Mouse (Mus musculus) lung, postnatal 14 days (tissue): ENCODE data around the gene Kcnc3.

ENCODE experiments used
- DNase-seq: peaks from one replicate; pipeline ENCODE4 v3.0.0; 2021

The Kcnc3 gene

DNA sequence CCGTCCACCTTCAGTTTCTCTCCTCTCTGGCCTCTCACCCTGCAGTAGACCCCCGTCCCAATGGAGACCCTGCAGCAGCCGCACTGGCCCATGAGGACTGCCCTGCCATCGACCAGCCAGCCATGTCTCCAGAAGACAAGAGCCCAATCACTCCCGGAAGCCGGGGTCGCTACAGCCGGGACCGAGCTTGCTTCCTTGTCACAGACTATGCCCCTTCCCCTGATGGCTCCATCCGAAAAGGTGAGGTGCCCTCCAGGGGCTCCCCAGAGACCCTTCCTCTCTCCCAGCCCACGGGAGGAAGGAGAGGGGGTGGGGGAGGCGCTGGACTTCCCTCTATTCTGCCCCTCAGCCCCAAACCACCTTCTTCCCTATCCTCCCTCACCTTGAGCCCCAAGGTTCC, 7.9 kb downstream of the Kcnc3 start:
- DNase-seq: no peak

DNA sequence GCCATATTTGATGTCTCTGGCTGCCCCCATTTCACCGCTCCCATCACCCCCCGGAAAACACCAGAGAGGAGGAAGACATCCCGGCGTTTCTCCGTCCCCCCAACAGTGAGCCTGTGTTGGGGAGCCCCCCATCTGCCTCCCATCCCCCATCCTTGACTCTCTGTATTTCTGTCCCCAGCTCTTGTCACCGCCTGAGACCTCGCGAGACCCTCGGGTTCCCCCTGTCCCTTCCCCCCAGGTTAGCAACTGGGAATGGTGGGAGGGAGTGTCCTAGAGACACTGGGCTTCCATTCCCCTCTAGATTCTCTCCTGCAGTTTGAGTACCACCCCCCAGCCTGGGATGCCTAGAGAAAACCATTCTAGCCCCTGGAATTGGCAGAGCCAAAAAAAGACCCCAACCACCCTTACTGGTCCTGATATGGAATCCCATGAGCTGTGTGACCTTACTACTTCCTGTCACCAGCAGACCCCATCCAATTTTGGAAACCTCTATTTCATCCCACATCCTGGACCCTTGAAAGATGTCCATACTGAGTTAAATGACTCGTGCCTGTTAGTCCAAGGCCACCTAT, 10.3 kb downstream of the Kcnc3 start:
- DNase-seq: no peak

GRCm38 (mm10) chr7:44601646-44602045, 11.2 kb downstream of the Kcnc3 start:
- DNase-seq: no peak

DNA sequence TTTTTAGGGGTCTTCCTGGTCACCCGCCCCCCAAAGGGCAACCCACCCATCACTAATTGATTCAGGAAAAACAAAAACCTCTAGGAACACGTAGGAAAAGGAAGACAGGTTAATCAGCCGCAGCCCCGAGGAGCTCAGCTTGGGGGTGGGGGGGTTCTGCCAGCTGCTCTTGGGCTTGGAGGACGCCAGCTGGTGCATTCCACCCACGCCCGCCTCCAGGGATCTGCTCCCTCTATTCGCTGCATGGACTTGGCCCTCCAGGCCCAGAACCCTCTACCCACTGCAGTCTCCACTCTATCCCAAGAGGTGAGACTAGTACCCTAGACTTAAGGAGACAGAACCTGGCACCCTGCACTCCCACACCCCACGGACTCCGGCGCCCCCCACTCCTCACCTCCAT, 12.0 kb downstream of the Kcnc3 start:
- DNase-seq: no peak

DNA sequence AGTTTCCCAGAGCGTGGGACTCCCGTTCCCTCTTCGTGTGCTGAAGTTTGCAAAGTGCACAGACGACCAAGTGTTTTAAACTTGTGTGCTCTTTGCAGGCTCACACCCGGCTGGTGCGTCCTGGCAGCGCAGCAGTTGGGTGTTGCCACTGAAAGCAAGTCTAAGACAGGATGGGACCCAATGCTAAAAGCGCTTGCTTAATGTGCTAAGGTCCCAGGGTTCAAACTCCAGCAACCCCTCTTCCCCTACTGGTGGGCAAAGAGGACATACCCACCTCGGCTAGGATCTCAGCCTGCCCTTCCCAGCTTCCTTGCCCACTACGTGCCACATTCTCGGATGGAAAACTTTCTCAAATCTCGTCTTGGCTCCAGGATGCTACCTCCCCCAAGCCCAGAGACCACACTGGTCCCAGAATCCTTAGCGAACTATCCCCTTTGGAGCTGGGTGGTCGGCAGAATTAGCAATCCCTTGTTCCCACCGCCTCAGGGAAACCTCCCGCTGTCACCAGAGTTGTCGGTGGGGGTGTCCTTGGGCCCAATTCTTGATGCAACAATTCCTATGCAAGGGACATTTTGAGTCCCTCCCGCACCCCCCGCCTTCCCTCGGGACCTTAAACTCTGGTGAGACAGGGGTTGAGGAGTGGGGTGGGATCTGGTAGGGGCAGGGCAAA, 12.9 kb downstream of the Kcnc3 start:
- DNase-seq: no peak

DNA sequence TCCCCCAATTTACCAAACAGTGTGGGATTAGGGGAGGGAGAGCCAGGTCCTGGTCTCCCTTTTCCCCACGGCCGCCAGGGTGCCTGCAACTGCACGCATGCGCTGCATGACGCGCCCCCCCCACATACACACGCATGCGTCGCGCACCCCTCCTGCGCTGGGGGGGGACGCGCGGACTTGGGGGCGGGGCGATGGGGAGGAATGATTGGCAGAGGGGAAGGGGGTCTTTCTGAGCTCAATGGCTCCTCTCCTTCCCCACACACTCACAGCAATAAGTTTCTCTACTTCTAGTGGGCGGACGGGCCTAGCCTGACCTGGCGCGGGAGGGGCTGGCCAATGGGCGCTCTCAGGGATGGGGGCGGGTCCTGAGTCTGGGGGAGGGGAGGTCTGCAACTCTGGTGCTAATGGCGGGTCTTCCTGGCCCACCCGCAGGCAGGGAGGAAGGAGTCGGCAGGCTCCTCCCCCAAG, 13.7 kb downstream of the Kcnc3 start:
- DNase-seq: peak; percentile 40

GRCm38 (mm10) chr7:44604619-44605018, 14.2 kb downstream of the Kcnc3 start:
- no peak for DNase-seq

GRCm38 (mm10) chr7:44605436-44605835, 15.0 kb downstream of the Kcnc3 start:
- no peak for DNase-seq

- peak; percentile 64 for DNase-seq
These were observed 15.9 kb downstream of the Kcnc3 start for GRCm38 (mm10) chr7:44606171-44606901.

- no peak for DNase-seq
These were observed 21.7 kb downstream of the Kcnc3 start for GRCm38 (mm10) chr7:44612192-44612591.

DNA sequence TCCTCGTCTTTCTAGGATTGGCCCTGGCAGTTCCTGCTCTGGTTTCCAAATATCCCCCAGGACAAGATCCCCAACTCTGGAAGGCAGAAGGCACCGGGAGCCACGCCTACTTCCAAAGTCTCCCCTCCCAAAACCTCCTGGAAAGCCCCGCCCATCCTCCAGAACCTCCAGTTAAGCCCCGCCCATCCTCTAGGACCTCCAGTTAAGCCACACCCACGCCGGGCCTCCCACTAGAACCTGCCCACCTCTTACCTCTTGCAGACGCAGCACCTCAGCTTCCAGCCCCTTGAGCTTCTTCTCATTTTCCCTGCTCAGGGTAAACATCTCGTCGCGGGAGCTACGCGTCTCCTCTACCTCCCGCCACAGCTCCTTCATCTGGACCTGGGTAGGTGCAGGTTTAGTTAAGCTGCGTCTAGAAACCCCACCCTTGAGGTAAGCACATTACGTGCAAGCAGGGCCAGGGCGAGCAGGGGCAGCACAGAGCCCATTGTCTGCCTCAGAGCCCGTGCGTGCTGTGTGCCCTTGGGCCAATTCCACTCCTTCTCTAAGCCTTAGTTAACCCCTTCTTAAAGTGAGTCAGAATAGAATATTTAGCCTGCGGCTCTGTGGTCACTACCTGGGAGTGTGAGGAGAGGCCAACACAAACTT, 23.7 kb downstream of the Kcnc3 start:
- DNase-seq: peak; percentile 31

DNA sequence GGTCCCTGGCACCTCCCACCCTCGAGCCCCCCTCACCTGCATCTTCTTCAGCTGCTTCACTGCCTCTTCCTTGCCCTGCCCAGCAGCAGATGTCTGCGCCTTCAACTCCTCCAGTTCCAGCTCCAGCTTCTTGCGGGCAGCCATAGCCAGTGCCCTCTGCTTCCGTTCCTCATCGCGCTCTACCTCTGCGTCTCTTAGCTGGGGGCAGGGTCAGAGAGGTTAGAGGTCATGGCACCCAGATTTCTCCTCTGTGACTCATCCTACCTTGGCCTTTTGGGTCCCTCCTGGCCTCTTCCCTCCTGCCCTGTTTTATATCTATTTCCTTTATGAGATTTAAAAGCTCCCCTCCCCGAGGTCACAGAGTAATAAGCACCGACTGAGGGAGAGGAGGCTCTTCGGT, 24.8 kb downstream of the Kcnc3 start:
- DNase-seq: no peak

DNA sequence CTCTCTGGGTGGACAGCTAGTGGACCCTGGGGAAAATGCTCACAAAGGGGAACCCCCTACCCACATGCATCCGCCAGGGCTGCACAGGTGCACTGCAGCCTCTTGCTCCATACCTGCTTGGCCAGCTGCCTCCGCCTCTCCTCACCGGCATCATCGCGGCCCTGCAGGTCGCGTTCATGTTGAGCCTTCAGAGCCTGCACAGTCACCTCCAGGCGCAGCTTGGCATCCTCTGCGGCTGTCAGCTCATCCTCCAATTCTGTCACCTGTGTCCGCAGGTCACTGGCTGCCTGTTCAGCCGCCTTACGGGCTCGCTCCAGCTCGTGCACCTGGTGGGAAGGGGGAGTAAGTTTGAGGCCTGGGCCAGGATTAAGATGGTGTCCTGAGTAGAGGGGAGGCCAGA, 25.5 kb downstream of the Kcnc3 start:
- no peak for DNase-seq

- peak; percentile 26 for DNase-seq
These were observed 26.6 kb downstream of the Kcnc3 start for GRCm38 (mm10) chr7:44617059-44617458.

DNA sequence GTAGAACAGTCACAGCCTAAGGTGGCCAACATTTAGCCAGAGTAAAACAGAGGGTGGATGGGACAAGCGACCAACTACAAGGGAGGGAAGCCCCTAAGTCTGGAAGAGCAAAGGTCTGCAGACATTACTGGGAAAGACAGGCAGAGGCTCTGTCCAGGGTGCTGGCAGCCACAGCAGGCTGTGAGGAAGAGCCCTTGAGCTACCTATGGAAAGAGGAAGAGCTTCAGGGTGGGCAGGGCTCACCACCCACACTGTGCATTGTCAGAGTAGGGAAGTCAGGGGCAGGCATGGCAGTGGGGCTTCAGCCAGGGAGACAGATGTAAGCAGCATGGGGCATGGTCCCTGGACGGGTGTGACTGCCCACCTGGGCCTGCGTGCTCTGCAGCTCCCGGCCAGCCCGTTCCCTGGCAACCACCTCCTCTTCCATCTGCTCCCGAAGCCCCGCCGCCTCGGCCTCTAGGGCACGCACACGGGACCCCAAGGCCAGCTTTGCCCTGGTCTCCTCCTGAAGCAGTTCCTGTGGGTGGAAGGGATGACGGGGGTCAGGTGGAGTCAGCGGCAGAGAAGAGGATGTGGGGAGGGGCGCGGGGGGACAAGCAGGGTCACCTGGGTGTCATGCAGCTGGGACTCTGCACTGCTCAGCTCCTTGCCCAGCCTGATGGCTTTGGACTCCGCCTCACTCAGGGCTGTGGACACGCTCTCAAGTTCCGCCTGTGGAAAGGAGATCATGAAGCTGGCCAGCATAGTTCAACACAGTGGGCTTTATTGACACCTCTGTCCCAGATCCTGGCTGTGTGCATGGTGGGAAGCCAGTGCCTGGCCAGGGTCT, 33.5 kb downstream of the Kcnc3 start:
- no peak for DNase-seq

DNA sequence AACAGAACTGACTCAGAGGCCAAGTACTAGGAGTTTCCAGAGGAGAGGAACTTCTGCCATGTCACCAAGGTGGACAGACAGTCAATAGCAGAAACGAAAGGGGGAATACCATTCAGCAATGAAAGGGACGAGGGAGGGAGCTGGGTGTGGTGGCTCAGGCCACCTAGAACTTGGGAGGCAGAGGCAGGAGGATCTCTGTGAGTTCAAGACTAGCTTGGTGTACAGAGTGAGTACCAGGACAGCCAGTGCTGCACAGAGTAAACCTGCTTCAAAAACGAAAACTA, 34.0 kb downstream of the Kcnc3 start:
- DNase-seq: no peak

- DNase-seq: no peak
These were observed 34.4 kb downstream of the Kcnc3 start for GRCm38 (mm10) chr7:44624828-44625227.

DNA sequence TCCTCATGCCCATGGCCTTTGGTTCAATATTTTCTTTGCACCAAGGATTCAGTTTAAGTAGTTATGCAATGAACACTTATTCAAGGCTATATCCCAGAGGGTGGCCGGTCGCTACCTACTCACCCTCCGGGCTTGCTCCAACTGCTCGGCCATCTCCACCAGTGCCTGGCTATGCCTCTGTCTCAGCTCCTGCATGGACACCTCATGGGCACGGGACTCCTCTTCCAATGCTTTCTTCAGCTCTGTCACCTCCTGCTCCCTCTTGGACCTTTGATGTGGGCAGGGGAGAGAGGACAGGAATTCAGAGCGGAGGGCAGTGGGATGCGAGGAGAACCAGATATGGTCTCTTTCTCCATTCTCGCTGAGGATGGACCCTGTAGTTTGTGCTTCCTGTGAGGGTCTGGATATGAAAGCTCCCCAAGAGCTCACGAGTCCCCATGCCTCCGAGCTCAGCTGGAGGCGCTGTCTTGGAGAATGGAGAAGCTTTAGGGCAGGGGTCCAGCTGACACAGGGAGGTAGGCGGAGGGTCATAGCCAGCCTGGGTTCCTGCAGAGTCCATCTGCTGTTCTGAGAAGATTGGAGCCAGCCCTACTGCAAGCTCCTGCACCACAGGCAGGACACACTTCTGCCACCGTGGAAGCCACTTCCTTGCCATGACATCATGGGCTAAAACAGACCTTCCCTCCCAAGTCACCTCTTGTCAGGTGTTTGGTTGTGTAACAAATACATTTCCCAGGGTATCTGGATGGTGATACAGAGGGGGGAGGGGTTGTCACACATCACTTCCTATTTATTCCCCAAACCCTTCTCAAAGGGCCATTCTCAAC, 35.0 kb downstream of the Kcnc3 start:
- no peak for DNase-seq

- DNase-seq: no peak
These were observed 35.6 kb downstream of the Kcnc3 start for GRCm38 (mm10) chr7:44626068-44626385.

GRCm38 (mm10) chr7:44626966-44627365, 36.5 kb downstream of the Kcnc3 start:
- DNase-seq: no peak

- DNase-seq: no peak
These were observed 38.1 kb downstream of the Kcnc3 start for GRCm38 (mm10) chr7:44628402-44629034.

GRCm38 (mm10) chr7:44630437-44630836, 40.0 kb downstream of the Kcnc3 start:
- DNase-seq: peak; percentile 77
